Mouse (Mus musculus): Measurements from ENCODE around the gene Olfr1277. TPM values are rescaled to one million over a fixed set of nuclear protein-coding genes. Genes with fewer than 3 reads are reported as not detected.

Gene Olfr1277
- not detected in 2 replicates for polyA plus RNA-seq (2016; fragmentation: Nextera tagmentation; extraction: Ambion mirVana)

DNA sequence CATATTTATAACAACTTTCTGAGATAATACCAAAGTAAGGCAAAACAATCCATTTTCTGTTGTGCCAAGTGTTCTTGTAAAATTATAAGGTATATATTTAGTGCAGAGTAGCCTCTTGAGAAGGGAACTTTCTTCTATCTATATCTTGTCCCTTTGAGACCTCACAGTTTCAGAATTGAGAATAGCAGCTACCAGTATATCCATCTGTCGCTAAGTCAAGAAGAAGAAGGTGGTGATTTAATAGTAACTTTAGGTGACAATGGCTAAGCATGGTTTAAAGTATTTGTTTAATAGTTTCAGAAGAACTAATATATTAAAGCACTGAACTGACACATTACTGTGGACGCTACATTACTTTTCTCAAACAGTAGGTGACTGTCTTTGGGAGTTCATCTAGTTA lies at the start of gene Olfr1277:
Olfr1277 (minus strand) TSS at position 101 of the 400 bp plus-strand sequence.
- Histone ChIP-seq H3K27me3 (ENCODE audit: low read depth, poor library complexity, severe bottlenecking) (no peaks in the 10 kb centered on the region), H3K9me3 (replicated peaks) (no peaks in the 10 kb centered on the region), H3K27ac (no peak within 1 kb of the TSS), H3K36me3 (no peaks in the 10 kb centered on the region), H3K4me3 (no peak within 1 kb of the TSS), H3K4me1 (no peaks in the 10 kb centered on the region)
- no peak for DNase-seq (ENCODE audit: low spot score)
- WGBS: 90% methylated on average over 2 of the region's 2 CpGs

DNA sequence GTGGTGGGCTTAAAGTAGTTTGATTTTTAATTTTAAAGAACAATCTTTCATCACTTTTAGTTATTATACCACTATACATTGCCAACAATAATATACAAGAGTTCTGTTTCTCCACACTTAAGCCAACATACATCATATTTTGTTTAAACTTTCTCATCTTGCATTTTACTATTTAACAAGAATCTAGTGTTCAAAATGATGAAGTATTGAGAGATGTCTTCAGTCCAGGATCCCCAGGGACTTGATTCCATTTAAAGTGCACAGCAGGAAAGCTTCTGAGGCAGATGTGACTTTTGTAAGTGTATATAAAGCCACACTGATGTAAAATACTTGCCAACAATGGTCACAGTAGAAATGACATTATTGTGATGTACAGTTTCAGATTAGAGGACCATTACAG lies 39.8 kb upstream of the Olfr1277 start, which contains the start of gene Olfr1280:
Olfr1280 (plus strand) TSS at position 301 of the 400 bp plus-strand sequence.
- H3K9me3 ChIP-seq (replicated peaks): no peaks in the 10 kb centered on the region
- H3K4me3 ChIP-seq: no peak within 1 kb of the TSS
- DNase-seq (ENCODE audit: low spot score): no peak
- H3K36me3 ChIP-seq: no peaks in the 10 kb centered on the region
- H3K4me1 ChIP-seq: no peaks in the 10 kb centered on the region
- no peak within 1 kb of the TSS for H3K27ac ChIP-seq
- H3K27me3 ChIP-seq (ENCODE audit: low read depth, poor library complexity, severe bottlenecking): no peaks in the 10 kb centered on the region

DNA sequence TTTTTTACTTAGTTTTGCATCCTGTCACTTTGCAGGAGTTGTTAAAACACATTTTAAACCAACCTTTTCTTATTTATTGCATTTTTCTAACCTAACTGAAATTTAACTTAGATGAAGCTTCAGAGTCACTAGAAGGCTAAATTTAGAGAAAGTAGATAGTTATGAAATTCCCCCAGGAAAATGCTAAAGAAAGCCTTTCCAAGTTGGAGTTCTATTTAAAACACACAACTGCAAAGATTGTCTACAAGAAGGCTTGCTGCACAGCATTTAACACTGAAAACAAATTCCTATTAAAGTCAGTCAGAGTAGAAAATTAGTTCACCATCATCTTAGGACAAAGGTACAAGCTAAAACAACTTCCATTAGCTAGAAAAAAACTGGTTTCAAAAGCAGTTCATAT lies 26.5 kb upstream of the Olfr1277 start, which contains the start of gene Olfr1279:
Olfr1279 (plus strand) TSS at position 262 of the 400 bp plus-strand sequence.
- no peaks in the 10 kb centered on the region for H3K27me3 ChIP-seq (ENCODE audit: low read depth, poor library complexity, severe bottlenecking)
- no peaks in the 10 kb centered on the region for H3K36me3 ChIP-seq
- DNase-seq (ENCODE audit: low spot score): no peak
- no peak within 1 kb of the TSS for H3K4me3 ChIP-seq
- H3K4me1 ChIP-seq: no peaks in the 10 kb centered on the region
- H3K9me3 ChIP-seq (replicated peaks): no peaks in the 10 kb centered on the region
- H3K27ac ChIP-seq: no peak within 1 kb of the TSS

DNA sequence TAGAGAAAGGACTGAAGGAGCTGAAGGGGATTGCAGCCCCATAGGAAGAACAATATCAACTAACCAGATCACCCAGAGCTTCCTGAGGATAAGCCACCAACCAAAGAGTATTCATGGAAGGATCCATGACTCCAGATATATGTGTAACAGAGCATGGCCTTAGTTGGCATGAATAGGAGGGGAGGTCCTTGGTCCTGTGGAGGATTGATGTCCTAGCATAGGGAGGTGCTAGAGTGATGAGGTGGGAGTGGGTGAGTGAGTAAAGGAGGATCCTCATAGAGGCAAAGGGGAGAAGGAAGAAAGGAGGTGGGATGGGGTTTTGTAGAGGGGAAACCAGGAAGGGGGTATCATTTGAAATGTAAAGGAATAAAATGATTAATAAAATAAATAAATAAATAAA lies 24.6 kb upstream of the Olfr1277 start:
- no peaks in the 10 kb centered on the region for H3K36me3 ChIP-seq
- DNase-seq (ENCODE audit: low spot score): no peak
- H3K27ac ChIP-seq: no peak overlapping the region
- no peaks in the 10 kb centered on the region for H3K9me3 ChIP-seq (replicated peaks)
- no peaks in the 10 kb centered on the region for H3K27me3 ChIP-seq (ENCODE audit: low read depth, poor library complexity, severe bottlenecking)
- no peak overlapping the region for H3K4me3 ChIP-seq
- no peaks in the 10 kb centered on the region for H3K4me1 ChIP-seq

DNA sequence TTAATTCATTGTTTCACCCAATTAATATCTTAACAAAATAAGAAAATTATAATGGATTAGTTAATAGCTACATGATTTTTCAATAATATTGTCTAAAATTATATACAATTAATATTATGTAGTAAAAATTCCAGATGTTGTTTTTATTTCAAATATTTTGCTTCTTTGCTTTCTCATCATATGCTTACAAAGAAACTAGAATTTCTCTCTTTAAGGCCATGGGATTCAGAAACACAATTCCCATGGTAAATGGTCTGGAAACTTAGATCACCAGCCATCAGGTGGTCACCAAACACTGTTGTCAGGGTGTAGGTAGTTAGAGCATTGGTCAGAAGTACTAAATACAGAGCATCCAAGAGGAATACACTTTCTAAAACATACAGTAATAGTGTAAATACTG lies 15.9 kb upstream of the Olfr1277 start, which contains the start of gene Olfr1278:
Olfr1278 (plus strand) TSS at position 301 of the 400 bp plus-strand sequence.
- no peak for DNase-seq (ENCODE audit: low spot score)

DNA sequence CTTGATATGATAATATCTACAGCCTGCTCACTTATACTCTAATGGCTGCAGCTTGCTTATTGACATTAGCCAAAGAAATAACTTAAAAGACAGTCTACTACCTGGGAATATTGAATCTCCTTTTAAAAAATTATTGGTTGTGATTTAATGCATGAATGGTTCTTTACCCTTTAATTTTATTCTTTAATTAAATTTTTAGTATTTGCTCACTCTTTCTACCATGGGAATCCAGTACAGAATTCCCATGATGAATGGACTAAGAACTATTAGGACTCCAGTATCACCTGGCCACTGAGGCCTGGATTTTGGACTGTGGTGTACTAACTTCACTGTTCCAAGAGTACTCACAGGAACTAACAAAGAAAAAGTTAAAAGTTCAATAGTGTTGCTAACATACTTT lies 19.7 kb downstream of the Olfr1277 start, which contains the start of gene Olfr1276:
Olfr1276 (plus strand) TSS at position 301 of the 400 bp plus-strand sequence.
- Histone ChIP-seq H3K27me3 (ENCODE audit: low read depth, poor library complexity, severe bottlenecking) (no peaks in the 10 kb centered on the region), H3K36me3 (no peaks in the 10 kb centered on the region), H3K4me1 (no peaks in the 10 kb centered on the region), H3K9me3 (replicated peaks) (no peaks in the 10 kb centered on the region), H3K4me3 (no peak within 1 kb of the TSS), H3K27ac (no peak within 1 kb of the TSS)
- no peak for DNase-seq (ENCODE audit: low spot score)

More for the DNA sequence above, 15.9 kb upstream of the Olfr1277 start, which contains the start of gene Olfr1278:
- Histone ChIP-seq H3K36me3 (no peaks in the 10 kb centered on the region), H3K9me3 (replicated peaks) (no peaks in the 10 kb centered on the region), H3K4me3 (no peak within 1 kb of the TSS), H3K4me1 (no peaks in the 10 kb centered on the region), H3K27ac (no peak within 1 kb of the TSS), H3K27me3 (ENCODE audit: low read depth, poor library complexity, severe bottlenecking) (no peaks in the 10 kb centered on the region)

DNA sequence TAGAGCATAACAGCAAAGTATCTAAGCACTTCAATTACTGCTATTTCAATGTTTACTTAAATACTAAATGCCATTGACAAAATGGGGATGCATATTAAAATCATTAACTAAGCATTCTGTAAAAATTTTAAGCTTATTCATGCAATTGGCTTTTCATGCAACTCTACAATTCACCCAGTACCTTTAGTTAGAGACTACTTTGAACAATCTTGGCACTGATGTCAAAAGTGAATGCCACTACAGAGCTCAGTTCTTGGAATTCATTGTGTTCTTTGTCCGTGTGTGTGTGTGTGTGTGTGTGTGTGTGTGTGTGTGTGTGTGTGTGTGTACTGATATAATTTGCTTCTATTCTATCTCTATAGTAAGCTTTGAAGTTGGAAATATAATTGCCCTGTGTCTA lies 38.7 kb downstream of the Olfr1277 start, which contains the start of gene Olfr1275:
Olfr1275 (minus strand) TSS at position 101 of the 400 bp plus-strand sequence.
- no peaks in the 10 kb centered on the region for H3K36me3 ChIP-seq
- 91% methylated on average over 1 of the region's 1 CpGs for WGBS
- no peaks in the 10 kb centered on the region for H3K27me3 ChIP-seq (ENCODE audit: low read depth, poor library complexity, severe bottlenecking)
- DNase-seq (ENCODE audit: low spot score): no peak
- H3K4me1 ChIP-seq: no peaks in the 10 kb centered on the region
- H3K4me3 ChIP-seq: no peak within 1 kb of the TSS
- no peak within 1 kb of the TSS for H3K27ac ChIP-seq
- no peaks in the 10 kb centered on the region for H3K9me3 ChIP-seq (replicated peaks)

DNA sequence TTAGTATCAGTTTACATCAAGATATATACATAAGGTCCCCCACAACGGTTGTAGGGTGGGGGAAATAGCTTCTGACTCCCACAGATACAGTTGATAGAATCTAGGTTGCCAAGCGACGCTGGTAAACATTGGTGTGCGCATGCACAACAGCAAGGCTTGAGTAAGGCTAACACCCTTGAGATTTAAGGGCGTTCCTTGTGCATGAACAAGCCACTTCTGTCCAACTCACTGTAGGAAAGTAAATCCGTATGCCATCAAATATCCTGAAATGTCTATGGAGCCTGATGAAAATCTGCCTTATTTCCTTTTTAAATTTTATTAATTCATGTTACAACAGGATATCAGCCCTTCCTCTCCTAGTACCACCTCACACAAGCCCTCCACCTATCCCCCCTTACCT lies 44.4 kb downstream of the Olfr1277 start, which contains the start of gene 4930430A15Rik:
4930430A15Rik (minus strand) TSS at position 101 of the 400 bp plus-strand sequence.
- no peak within 1 kb of the TSS for H3K27ac ChIP-seq
- H3K36me3 ChIP-seq: no peaks in the 10 kb centered on the region
- H3K4me1 ChIP-seq: no peaks in the 10 kb centered on the region
- no peak within 1 kb of the TSS for H3K4me3 ChIP-seq
- no peaks in the 10 kb centered on the region for H3K27me3 ChIP-seq (ENCODE audit: low read depth, poor library complexity, severe bottlenecking)
- H3K9me3 ChIP-seq (replicated peaks): no peaks in the 10 kb centered on the region
- 87% methylated on average over 6 of the region's 6 CpGs for WGBS
- DNase-seq (ENCODE audit: low spot score): no peak

Other genes starting within 250 kb of the Olfr1277 start
- gene Gm13941, start 168.1 kb downstream of the Olfr1277 start, polyA plus RNA-seq (2016; fragmentation: Nextera tagmentation; extraction: Ambion mirVana): not detected in 2 replicates
- not detected in 2 replicates for gene Gm15130, start 121.2 kb downstream of the Olfr1277 start, polyA plus RNA-seq (2016; fragmentation: Nextera tagmentation; extraction: Ambion mirVana)
- not detected in 2 replicates for gene 4930430A15Rik, start 44.5 kb downstream of the Olfr1277 start, polyA plus RNA-seq (2016; fragmentation: Nextera tagmentation; extraction: Ambion mirVana)
- not detected in 2 replicates for gene Olfr1275, start 38.8 kb downstream of the Olfr1277 start, polyA plus RNA-seq (2016; fragmentation: Nextera tagmentation; extraction: Ambion mirVana)
- not detected in 2 replicates for gene Olfr1276, start 19.6 kb downstream of the Olfr1277 start, polyA plus RNA-seq (2016; fragmentation: Nextera tagmentation; extraction: Ambion mirVana)
- gene Olfr1278, start 16.0 kb upstream of the Olfr1277 start, polyA plus RNA-seq (2016; fragmentation: Nextera tagmentation; extraction: Ambion mirVana): not detected in 2 replicates
- gene Olfr1279, start 26.5 kb upstream of the Olfr1277 start, polyA plus RNA-seq (2016; fragmentation: Nextera tagmentation; extraction: Ambion mirVana): not detected in 2 replicates
- not detected in 2 replicates for gene Olfr1280, start 39.9 kb upstream of the Olfr1277 start, polyA plus RNA-seq (2016; fragmentation: Nextera tagmentation; extraction: Ambion mirVana)
- gene Olfr1281, start 52.4 kb upstream of the Olfr1277 start, polyA plus RNA-seq (2016; fragmentation: Nextera tagmentation; extraction: Ambion mirVana): not detected in 2 replicates
- not detected in 2 replicates for gene Olfr1282, start 62.0 kb upstream of the Olfr1277 start, polyA plus RNA-seq (2016; fragmentation: Nextera tagmentation; extraction: Ambion mirVana)
- gene Olfr1283, start 92.7 kb upstream of the Olfr1277 start, polyA plus RNA-seq (2016; fragmentation: Nextera tagmentation; extraction: Ambion mirVana): not detected in 2 replicates
- not detected in 2 replicates for gene Olfr1284, start 101.4 kb upstream of the Olfr1277 start, polyA plus RNA-seq (2016; fragmentation: Nextera tagmentation; extraction: Ambion mirVana)
- not detected in 2 replicates for gene Olfr1286, start 149.0 kb upstream of the Olfr1277 start, polyA plus RNA-seq (2016; fragmentation: Nextera tagmentation; extraction: Ambion mirVana)
- gene Olfr1287, start 175.0 kb upstream of the Olfr1277 start, polyA plus RNA-seq (2016; fragmentation: Nextera tagmentation; extraction: Ambion mirVana): not detected in 2 replicates
- gene Olfr1288, start 200.0 kb upstream of the Olfr1277 start, polyA plus RNA-seq (2016; fragmentation: Nextera tagmentation; extraction: Ambion mirVana): not detected in 2 replicates
- not detected in 2 replicates for gene Olfr1289, start 206.7 kb upstream of the Olfr1277 start, polyA plus RNA-seq (2016; fragmentation: Nextera tagmentation; extraction: Ambion mirVana)
- not detected in 2 replicates for gene Olfr1290, start 219.7 kb upstream of the Olfr1277 start, polyA plus RNA-seq (2016; fragmentation: Nextera tagmentation; extraction: Ambion mirVana)
- not detected in 2 replicates for gene Olfr1291-ps1, start 223.1 kb upstream of the Olfr1277 start, polyA plus RNA-seq (2016; fragmentation: Nextera tagmentation; extraction: Ambion mirVana)